ENCODE assay signal across 24 mouse cellular contexts in the genomic region with DNA sequence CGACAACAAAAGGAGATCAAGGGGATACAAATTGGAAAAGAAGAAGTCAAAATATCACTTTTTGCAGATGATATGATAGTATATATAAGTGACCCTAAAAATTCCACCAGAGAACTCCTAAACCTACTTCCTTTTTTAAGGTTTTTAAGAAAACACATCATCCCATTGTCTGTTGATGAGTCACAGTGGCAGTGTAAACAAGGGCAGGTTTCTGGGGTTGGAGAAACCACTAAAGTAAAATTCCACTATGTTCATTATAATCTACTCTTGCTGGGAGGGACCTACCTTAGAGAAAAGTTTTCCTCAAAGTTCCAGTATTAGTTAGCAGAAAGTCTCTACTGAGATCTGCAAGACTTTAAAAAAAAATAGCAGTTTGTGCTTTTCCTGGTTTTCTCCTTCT.
"Had no signal": no experiment of that assay in that cellular context is flagged by ENCODE, and none has a peak within 500 bp of the region (broad histone marks: within the 10 kb centered on the region; RNA-seq: fewer than 3 reads in every experiment).

No protein-coding gene starts in this region.

- H3K36me3 ChIP-seq: hindbrain, embryonic 10.5 days; hindbrain, embryonic 12.5 days; intestine, embryonic 15.5 days; limb, embryonic 10.5 days; limb, embryonic 12.5 days; liver, embryonic 13.5 days; liver, embryonic 15.5 days had no signal

- DNase-seq: gastrocnemius, adult 2 months; gastrocnemius, postnatal 10 days; gastrocnemius, postnatal 25 days; heart, adult 2 months; heart, postnatal 10 days; heart, postnatal 4 days; kidney, adult 18-20 months; kidney, adult 8-10 months; kidney, postnatal 10 days; kidney, postnatal 25 days; kidney, postnatal 4 days; liver; liver, embryonic 13.5 days had no signal

- H3K4me2 ChIP-seq: heart, embryonic 11.5 days; hindbrain, embryonic 12.5 days; hindbrain, embryonic 14.5 days; intestine, embryonic 15.5 days; limb, embryonic 12.5 days; liver, embryonic 11.5 days; liver, embryonic 13.5 days; liver, embryonic 15.5 days had no signal

- H3K27me3 ChIP-seq: hindbrain, embryonic 12.5 days; intestine, embryonic 15.5 days; limb, embryonic 12.5 days; liver, embryonic 13.5 days; liver, embryonic 15.5 days had no signal

- H3K4me3 ChIP-seq: gastrocnemius, adult 2 months; heart, adult 2 months; hindbrain, embryonic 10.5 days; hindbrain, embryonic 12.5 days; intestine, embryonic 15.5 days; layer of hippocampus, adult 2 months; left cerebral cortex, adult 2 months; limb, embryonic 10.5 days; limb, embryonic 12.5 days; liver, embryonic 13.5 days; liver, embryonic 15.5 days had no signal
